Mouse (Mus musculus): ENCODE data around the gene Duox1. TPM values are rescaled to one million over a fixed set of nuclear protein-coding genes. Genes with fewer than 3 reads are reported as not detected.

The Duox1 gene
- polyA plus RNA-seq (2012; rRNA removed), result 0.05 TPM in 2 replicates

- DNase-seq, result no peak
- no peak within 1 kb of the TSS for H3K27ac ChIP-seq (ENCODE audit: insufficient read depth, low read length)
- H3K27me3 ChIP-seq (ENCODE audit: control insufficient read depth, insufficient read depth, low read length), result no peaks in the 10 kb centered on the region
- no peak for TF ChIP-seq CTCF (IDR thresholded peaks at IDR 0.05; ENCODE audit: borderline replicate concordance, insufficient read depth, low read depth, low read length)
- TF ChIP-seq POLR2A (IDR thresholded peaks at IDR 0.05; ENCODE audit: borderline replicate concordance, insufficient read depth, low read length), result no peak
- H3K4me3 ChIP-seq (replicated peaks; ENCODE audit: insufficient read depth, low read depth, low read length), result no peak within 1 kb of the TSS
- WGBS, result 88% methylated on average over 7 of the region's 7 CpGs
- no peaks in the 10 kb centered on the region for H3K4me1 ChIP-seq (ENCODE audit: control insufficient read depth, insufficient read depth, low read length)
These were observed at the start of gene Duox1 for GRCm38 (mm10) chr2:122315372-122315771. TSS of gene Duox1 (plus strand) at chr2:122315672.

GRCm38 (mm10) chr2:122266407-122267193 is 48.9 kb upstream of the Duox1 start:
- TF ChIP-seq POLR2A (IDR thresholded peaks at IDR 0.05; ENCODE audit: borderline replicate concordance, insufficient read depth, low read length) (no peak), CTCF (IDR thresholded peaks at IDR 0.05; ENCODE audit: borderline replicate concordance, insufficient read depth, low read depth, low read length) (no peak)
- H3K4me1 ChIP-seq (ENCODE audit: control insufficient read depth, insufficient read depth, low read length), result no peaks in the 10 kb centered on the region
- no peak for DNase-seq
- no peak overlapping the region for H3K4me3 ChIP-seq (replicated peaks; ENCODE audit: insufficient read depth, low read depth, low read length)
- H3K27ac ChIP-seq (ENCODE audit: insufficient read depth, low read length), result no peak overlapping the region
- H3K27me3 ChIP-seq (ENCODE audit: control insufficient read depth, insufficient read depth, low read length), result no peaks in the 10 kb centered on the region
- WGBS, result 87% methylated on average over 7 of the region's 7 CpGs

DNA sequence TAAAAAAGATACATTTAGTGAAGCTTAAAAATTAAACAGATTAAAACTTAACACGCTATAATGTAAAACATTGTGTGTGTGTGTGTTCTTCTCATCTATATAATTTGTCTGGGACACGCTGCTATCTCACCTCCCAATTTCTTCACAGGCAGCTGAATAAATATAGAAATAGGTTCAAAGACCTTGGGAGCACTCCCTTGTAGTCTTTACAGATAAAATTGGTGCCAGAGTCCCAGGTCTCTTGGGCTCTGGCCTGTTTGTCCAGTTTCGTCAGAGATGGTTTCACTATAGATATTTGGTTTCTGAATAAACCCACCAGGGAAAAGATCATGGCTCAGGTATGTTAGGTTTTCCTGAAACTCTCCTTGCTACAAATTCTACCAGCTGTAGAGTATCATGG is 36.7 kb upstream of the Duox1 start:
- no peak for TF ChIP-seq CTCF (IDR thresholded peaks at IDR 0.05; ENCODE audit: borderline replicate concordance, insufficient read depth, low read depth, low read length)
- no peak for DNase-seq
- H3K4me1 ChIP-seq (ENCODE audit: control insufficient read depth, insufficient read depth, low read length), result no peaks in the 10 kb centered on the region
- H3K27me3 ChIP-seq (ENCODE audit: control insufficient read depth, insufficient read depth, low read length), result no peaks in the 10 kb centered on the region
- 92% methylated on average over 3 of the region's 3 CpGs for WGBS
- H3K27ac ChIP-seq (ENCODE audit: insufficient read depth, low read length), result no peak overlapping the region
- H3K4me3 ChIP-seq (replicated peaks; ENCODE audit: insufficient read depth, low read depth, low read length), result no peak overlapping the region

GRCm38 (mm10) chr2:122284091-122284490 is 31.4 kb upstream of the Duox1 start:
- TF ChIP-seq POLR2A (IDR thresholded peaks at IDR 0.05; ENCODE audit: borderline replicate concordance, insufficient read depth, low read length) (no peak), CTCF (IDR thresholded peaks at IDR 0.05; ENCODE audit: borderline replicate concordance, insufficient read depth, low read depth, low read length) (no peak)
- DNase-seq, result no peak
- H3K4me1 ChIP-seq (ENCODE audit: control insufficient read depth, insufficient read depth, low read length), result no peaks in the 10 kb centered on the region
- no peak overlapping the region for H3K4me3 ChIP-seq (replicated peaks; ENCODE audit: insufficient read depth, low read depth, low read length)
- H3K27ac ChIP-seq (ENCODE audit: insufficient read depth, low read length), result no peak overlapping the region
- no peaks in the 10 kb centered on the region; the same call in 1 of the 2 replicates for H3K27me3 ChIP-seq (ENCODE audit: control insufficient read depth, insufficient read depth, low read length)
- WGBS, result 83% methylated on average over 9 of the region's 9 CpGs

GRCm38 (mm10) chr2:122286137-122286536 is 29.3 kb upstream of the Duox1 start:
- H3K27ac ChIP-seq (ENCODE audit: insufficient read depth, low read length), result no peak overlapping the region
- no peaks in the 10 kb centered on the region for H3K4me1 ChIP-seq (ENCODE audit: control insufficient read depth, insufficient read depth, low read length)
- no peak for TF ChIP-seq CTCF (IDR thresholded peaks at IDR 0.05; ENCODE audit: borderline replicate concordance, insufficient read depth, low read depth, low read length)
- TF ChIP-seq POLR2A (IDR thresholded peaks at IDR 0.05; ENCODE audit: borderline replicate concordance, insufficient read depth, low read length), result no peak
- DNase-seq, result no peak
- no peak overlapping the region for H3K4me3 ChIP-seq (replicated peaks; ENCODE audit: insufficient read depth, low read depth, low read length)
- WGBS, result 22% methylated on average over 7 of the region's 7 CpGs
- no peaks in the 10 kb centered on the region; the same call in 1 of the 2 replicates for H3K27me3 ChIP-seq (ENCODE audit: control insufficient read depth, insufficient read depth, low read length)

DNA sequence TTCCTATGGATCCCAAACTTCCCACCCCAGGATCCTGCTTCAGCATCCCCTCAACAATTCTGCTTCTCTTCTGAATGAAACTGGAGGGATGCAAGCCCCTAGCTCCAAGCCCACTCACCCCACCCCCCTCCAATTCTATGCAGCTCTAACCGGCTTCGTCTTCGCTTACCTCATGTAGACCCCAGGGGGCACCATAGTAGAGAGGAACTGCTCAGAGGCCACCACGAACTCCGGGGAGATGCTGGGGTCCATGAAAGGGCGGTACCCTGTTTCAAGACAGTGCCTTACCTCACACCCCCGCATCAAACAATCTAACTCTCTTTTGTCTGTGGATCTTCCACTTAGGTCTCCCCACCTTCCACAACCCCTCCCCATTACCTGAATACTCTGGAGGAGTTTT is 20.6 kb upstream of the Duox1 start:
- Histone ChIP-seq H3K27ac (ENCODE audit: insufficient read depth, low read length) (no peak overlapping the region), H3K4me1 (ENCODE audit: control insufficient read depth, insufficient read depth, low read length) (peaks cover 10% of the 10 kb centered on the region), H3K4me3 (replicated peaks; ENCODE audit: insufficient read depth, low read depth, low read length) (no peak overlapping the region), H3K27me3 (ENCODE audit: control insufficient read depth, insufficient read depth, low read length) (no peaks in the 10 kb centered on the region; the same call in 1 of the 2 replicates)
- TF ChIP-seq CTCF (IDR thresholded peaks at IDR 0.05; ENCODE audit: borderline replicate concordance, insufficient read depth, low read depth, low read length) (no peak), POLR2A (IDR thresholded peaks at IDR 0.05; ENCODE audit: borderline replicate concordance, insufficient read depth, low read length) (no peak)
- DNase-seq, result no peak
- WGBS, result 18% methylated on average over 7 of the region's 7 CpGs

DNA sequence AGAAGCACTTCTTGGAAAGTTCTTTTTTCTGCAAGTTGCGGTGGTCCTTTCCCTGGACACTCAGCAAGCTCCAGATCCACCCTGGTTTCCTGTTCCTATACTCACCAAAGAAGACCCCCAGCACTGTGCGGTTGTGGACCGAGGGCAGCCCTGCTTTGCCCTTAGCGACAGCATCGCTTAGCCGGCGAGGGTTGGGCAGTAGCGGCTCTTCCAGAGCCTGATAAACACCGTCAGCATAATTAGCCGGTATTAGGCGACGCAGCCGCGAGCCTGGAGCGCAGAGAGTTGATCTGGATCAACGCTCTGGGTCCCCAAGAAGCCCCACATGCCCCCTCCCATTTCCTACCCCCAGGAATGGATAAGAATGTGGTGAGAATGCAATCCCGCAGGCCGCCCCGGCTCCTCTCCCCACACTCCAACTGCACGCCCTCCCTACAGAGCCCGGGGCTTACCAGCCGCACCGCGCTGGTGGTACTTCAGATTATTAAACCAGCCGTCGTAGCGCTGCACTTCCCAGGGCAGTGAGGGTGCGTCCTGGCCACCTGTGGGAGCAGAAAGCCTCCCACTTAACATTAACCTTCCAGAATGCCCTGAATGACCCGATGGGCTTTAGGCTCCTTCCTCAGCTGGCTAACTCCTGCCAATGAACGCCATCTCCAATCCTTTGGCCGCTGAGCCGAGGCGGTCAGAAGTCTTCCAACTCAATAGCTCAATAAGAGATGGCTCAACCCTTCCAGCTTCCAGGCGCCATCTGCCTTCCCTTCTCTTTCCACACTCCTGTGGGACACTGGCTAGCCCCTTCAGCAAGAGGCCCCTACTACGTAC is 18.0 kb upstream of the Duox1 start:
- no peaks in the 10 kb centered on the region; the same call in 1 of the 2 replicates for H3K27me3 ChIP-seq (ENCODE audit: control insufficient read depth, insufficient read depth, low read length)
- DNase-seq, result no peak
- peaks cover 17% of the 10 kb centered on the region for H3K4me1 ChIP-seq (ENCODE audit: control insufficient read depth, insufficient read depth, low read length)
- H3K4me3 ChIP-seq (replicated peaks; ENCODE audit: insufficient read depth, low read depth, low read length), result no peak overlapping the region
- H3K27ac ChIP-seq (ENCODE audit: insufficient read depth, low read length), result no peak overlapping the region
- WGBS, result 2% methylated on average over 35 of the region's 35 CpGs
- TF ChIP-seq POLR2A (IDR thresholded peaks at IDR 0.05; ENCODE audit: borderline replicate concordance, insufficient read depth, low read length) (no peak), CTCF (IDR thresholded peaks at IDR 0.05; ENCODE audit: borderline replicate concordance, insufficient read depth, low read depth, low read length) (no peak)
